Mouse (Mus musculus): ENCODE measurements around the gene Coq10b. TPM values are rescaled to one million over a fixed set of nuclear protein-coding genes. Genes with fewer than 3 reads are reported as not detected.

The Coq10b gene
- total RNA-seq, 1 experiment = 20.4 TPM

DNA sequence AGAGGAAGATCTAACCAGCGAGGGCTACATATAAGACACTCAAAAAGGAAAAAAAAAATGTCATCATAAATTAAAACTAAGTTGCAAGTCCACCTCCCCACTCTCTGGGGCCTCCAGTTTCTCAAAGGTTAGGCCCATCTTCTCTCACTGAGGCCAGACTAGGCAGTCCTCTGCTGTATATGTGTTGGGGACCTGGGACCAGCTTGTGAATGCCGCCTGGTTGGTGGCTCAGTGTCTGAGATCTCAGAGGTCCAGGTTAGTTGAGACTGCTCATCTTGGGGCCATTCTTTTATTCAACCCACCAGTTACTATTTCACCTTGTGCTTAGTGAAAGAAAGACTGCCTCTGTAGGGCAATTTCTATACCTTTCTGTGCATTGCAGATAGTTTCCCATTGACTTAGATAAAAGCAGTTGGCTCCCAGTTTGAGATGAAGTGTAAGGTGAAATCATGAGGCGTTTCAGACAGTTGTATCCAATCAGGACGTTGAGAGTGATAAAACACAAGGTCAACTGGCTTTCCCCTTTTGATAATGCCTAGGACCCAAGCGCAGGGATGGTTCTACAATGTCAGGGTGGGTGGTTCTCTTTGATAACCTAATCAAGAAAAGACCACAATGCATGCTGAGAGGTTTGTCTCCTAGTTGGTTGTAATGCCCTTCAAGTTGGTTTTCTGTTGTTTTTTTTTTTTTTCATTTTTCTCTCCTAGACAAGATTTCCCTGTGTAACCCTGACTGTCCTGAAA lies 23.3 kb downstream of the Coq10b start:
- H3K36me3 ChIP-seq (ENCODE audit: control insufficient read depth, insufficient read depth, low read length, poor library complexity, severe bottlenecking) = peaks cover 12% of the 10 kb centered on the region
- H3K9ac ChIP-seq (ENCODE audit: insufficient read depth, low read depth, low read length, poor library complexity, severe bottlenecking) = no peak overlapping the region
- no peaks in the 10 kb centered on the region for H3K9me3 ChIP-seq (ENCODE audit: control insufficient read depth, insufficient read depth, low read depth, low read length)

DNA sequence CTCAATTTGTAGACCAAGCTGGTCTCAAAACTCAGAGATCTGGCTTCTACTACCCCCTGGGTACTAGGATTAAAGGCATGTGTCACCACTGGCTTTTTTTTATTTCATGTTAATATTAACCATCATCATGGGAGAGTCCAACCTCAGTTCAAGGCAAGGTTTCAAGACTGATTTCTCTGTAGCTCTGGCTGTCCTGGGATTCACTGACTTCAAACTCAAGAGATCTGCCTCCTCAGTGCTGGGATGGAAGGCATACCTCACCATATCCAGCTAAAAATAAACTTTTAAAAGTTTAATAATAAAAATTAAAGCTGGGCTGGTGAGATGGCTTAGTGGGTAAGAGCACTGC lies 23.8 kb downstream of the Coq10b start:
- Histone ChIP-seq H3K27ac (ENCODE audit: insufficient read depth, low read depth, low read length, poor library complexity, severe bottlenecking) (no peak overlapping the region), H3K9me3 (ENCODE audit: control insufficient read depth, insufficient read depth, low read depth, low read length) (no peaks in the 10 kb centered on the region), H3K4me3 (ENCODE audit: insufficient read depth in 1 of 2, low read depth in 1 of 2, low read length in 2 of 2, poor library complexity in 1 of 2, severe bottlenecking in 1 of 2) (no peak overlapping the region), H3K4me1 (ENCODE audit: control insufficient read depth in 2 of 2, insufficient read depth in 2 of 2, low read length in 2 of 2, poor library complexity in 1 of 2) (peaks cover 0 to 2% of the 10 kb centered on the region in 2 experiments; a peak in 1 of 4 replicates), H3K9ac (ENCODE audit: insufficient read depth, low read depth, low read length, poor library complexity, severe bottlenecking) (no peak overlapping the region), H3K36me3 (ENCODE audit: control insufficient read depth, insufficient read depth, low read length, poor library complexity, severe bottlenecking) (peaks cover 14% of the 10 kb centered on the region)
- TF ChIP-seq ZNF384 (IDR thresholded peaks at IDR 0.05; ENCODE audit: low read depth, low read length) (no peak), HCFC1 (IDR thresholded peaks at IDR 0.05; ENCODE audit: borderline replicate concordance, insufficient read depth, low read length) (no peak), MAFK (IDR thresholded peaks at IDR 0.05; ENCODE audit: insufficient read depth, low read depth, low read length) (no peak), CHD2 (IDR thresholded peaks at IDR 0.05; ENCODE audit: low read depth, low read length) (no peak)
- no peak for DNase-seq (ENCODE audit: low read depth, low spot score)
- in situ Hi-C loops (cut with MboI; ENCODE audit: low sequenced_read_pairs in 2 of 2, unreplicated experiment in 2 of 2) = no loop called here

More for the DNA sequence above, 23.3 kb downstream of the Coq10b start:
- no peak overlapping the region for H3K4me3 ChIP-seq (ENCODE audit: insufficient read depth in 1 of 2, low read depth in 1 of 2, low read length in 2 of 2, poor library complexity in 1 of 2, severe bottlenecking in 1 of 2)
- no peak for TF ChIP-seq ZNF384 (IDR thresholded peaks at IDR 0.05; ENCODE audit: low read depth, low read length)
- no peak for TF ChIP-seq CHD2 (IDR thresholded peaks at IDR 0.05; ENCODE audit: low read depth, low read length)
- TF ChIP-seq ZC3H11A (IDR thresholded peaks at IDR 0.05; ENCODE audit: borderline replicate concordance, low read depth, low read length) = no peak
- TF ChIP-seq HCFC1 (IDR thresholded peaks at IDR 0.05; ENCODE audit: borderline replicate concordance, insufficient read depth, low read length) = no peak
- no peak for TF ChIP-seq MAFK (IDR thresholded peaks at IDR 0.05; ENCODE audit: insufficient read depth, low read depth, low read length)
- no peak overlapping the region for H3K27ac ChIP-seq (ENCODE audit: insufficient read depth, low read depth, low read length, poor library complexity, severe bottlenecking)
- peaks cover 0 to 2% of the 10 kb centered on the region in 2 experiments; a peak in 1 of 4 replicates for H3K4me1 ChIP-seq (ENCODE audit: control insufficient read depth in 2 of 2, insufficient read depth in 2 of 2, low read length in 2 of 2, poor library complexity in 1 of 2)
- DNase-seq (ENCODE audit: low read depth, low spot score) = no peak
- in situ Hi-C loops (cut with MboI; ENCODE audit: low sequenced_read_pairs in 2 of 2, unreplicated experiment in 2 of 2) = no loop called here

DNA sequence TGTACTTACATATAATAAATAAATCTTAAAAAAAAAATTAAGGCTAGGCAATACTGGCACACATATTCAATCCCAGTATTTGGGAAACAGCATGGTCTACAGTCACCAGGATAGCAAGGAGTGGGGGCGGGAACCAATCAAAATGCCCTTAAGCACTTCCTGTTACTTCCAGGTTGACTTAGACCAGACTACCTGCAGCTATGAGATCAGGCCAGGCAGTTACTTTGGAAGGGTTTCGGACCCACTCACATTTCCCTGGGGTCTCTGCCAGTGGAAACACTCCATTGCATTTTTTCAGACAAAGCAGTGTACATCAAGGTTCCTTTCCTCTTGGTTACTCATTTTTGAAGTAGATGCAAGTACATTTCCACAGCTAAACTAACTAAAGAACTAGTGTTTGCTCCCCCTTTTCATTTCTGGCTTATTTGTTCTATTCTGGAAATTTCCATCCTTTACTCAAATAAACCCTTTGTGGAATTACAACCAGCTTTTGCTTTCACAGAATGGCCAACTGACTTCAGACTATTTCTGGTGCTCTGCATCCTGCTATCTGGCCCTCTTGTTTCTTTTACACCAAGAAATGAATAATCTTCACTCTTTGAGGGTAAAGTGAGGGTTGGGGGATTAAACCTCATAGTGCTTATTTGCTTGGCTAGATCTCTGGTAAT lies 24.4 kb downstream of the Coq10b start:
- H3K9me3 ChIP-seq (ENCODE audit: control insufficient read depth, insufficient read depth, low read depth, low read length) = no peaks in the 10 kb centered on the region
- no peak for TF ChIP-seq MAFK (IDR thresholded peaks at IDR 0.05; ENCODE audit: insufficient read depth, low read depth, low read length)
- peak; percentile 50; the same call in 1 of the 2 replicates for TF ChIP-seq CHD2 (IDR thresholded peaks at IDR 0.05; ENCODE audit: low read depth, low read length)
- no peak for DNase-seq (ENCODE audit: low read depth, low spot score)
- no peak overlapping the region for H3K9ac ChIP-seq (ENCODE audit: insufficient read depth, low read depth, low read length, poor library complexity, severe bottlenecking)
- in situ Hi-C loops (cut with MboI; ENCODE audit: low sequenced_read_pairs in 2 of 2, unreplicated experiment in 2 of 2) = no loop called here
- peaks cover 17% of the 10 kb centered on the region for H3K36me3 ChIP-seq (ENCODE audit: control insufficient read depth, insufficient read depth, low read length, poor library complexity, severe bottlenecking)
- H3K4me3 ChIP-seq (ENCODE audit: insufficient read depth in 1 of 2, low read depth in 1 of 2, low read length in 2 of 2, poor library complexity in 1 of 2, severe bottlenecking in 1 of 2) = no peak overlapping the region
- no peak overlapping the region for H3K27ac ChIP-seq (ENCODE audit: insufficient read depth, low read depth, low read length, poor library complexity, severe bottlenecking)
- H3K4me1 ChIP-seq (ENCODE audit: control insufficient read depth in 2 of 2, insufficient read depth in 2 of 2, low read length in 2 of 2, poor library complexity in 1 of 2) = peaks cover 0 to 2% of the 10 kb centered on the region in 2 experiments; a peak in 1 of 4 replicates

DNA sequence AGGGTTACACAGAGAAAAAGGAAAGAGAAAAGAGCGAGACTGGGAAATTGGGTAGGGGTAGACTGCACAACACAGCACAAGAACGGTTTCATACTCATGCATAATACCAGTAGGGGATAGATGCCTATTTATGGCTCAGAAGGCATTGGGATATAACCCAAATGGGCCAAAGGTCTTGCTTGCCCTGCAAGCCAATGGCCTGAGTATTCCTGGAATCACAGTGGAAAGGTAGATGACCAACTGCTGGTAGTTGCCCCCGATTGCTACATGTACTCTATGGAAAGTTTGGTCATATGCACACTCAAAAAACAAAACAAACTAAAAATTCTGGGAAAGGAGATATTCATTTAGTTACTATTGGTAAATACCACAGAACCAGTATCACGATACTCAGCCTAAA lies 27.1 kb downstream of the Coq10b start:
- DNase-seq (ENCODE audit: low read depth, low spot score) = no peak
- Histone ChIP-seq H3K4me1 (ENCODE audit: control insufficient read depth in 2 of 2, insufficient read depth in 2 of 2, low read length in 2 of 2, poor library complexity in 1 of 2) (peaks cover 0 to 2% of the 10 kb centered on the region in 2 experiments; a peak in 2 of 4 replicates), H3K9ac (ENCODE audit: insufficient read depth, low read depth, low read length, poor library complexity, severe bottlenecking) (no peak overlapping the region), H3K27ac (ENCODE audit: insufficient read depth, low read depth, low read length, poor library complexity, severe bottlenecking) (no peak overlapping the region), H3K36me3 (ENCODE audit: control insufficient read depth, insufficient read depth, low read length, poor library complexity, severe bottlenecking) (peaks cover 35% of the 10 kb centered on the region), H3K4me3 (ENCODE audit: insufficient read depth in 1 of 2, low read depth in 1 of 2, low read length in 2 of 2, poor library complexity in 1 of 2, severe bottlenecking in 1 of 2) (no peak overlapping the region), H3K9me3 (ENCODE audit: control insufficient read depth, insufficient read depth, low read depth, low read length) (no peaks in the 10 kb centered on the region)
- in situ Hi-C loops (cut with MboI; ENCODE audit: low sequenced_read_pairs in 2 of 2, unreplicated experiment in 2 of 2) = no loop called here
- no peak for TF ChIP-seq ZC3H11A (IDR thresholded peaks at IDR 0.05; ENCODE audit: borderline replicate concordance, low read depth, low read length)
- TF ChIP-seq ZNF384 (IDR thresholded peaks at IDR 0.05; ENCODE audit: low read depth, low read length) = no peak
- TF ChIP-seq CHD2 (IDR thresholded peaks at IDR 0.05; ENCODE audit: low read depth, low read length) = no peak
- no peak for TF ChIP-seq HCFC1 (IDR thresholded peaks at IDR 0.05; ENCODE audit: borderline replicate concordance, insufficient read depth, low read length)
- TF ChIP-seq MAFK (IDR thresholded peaks at IDR 0.05; ENCODE audit: insufficient read depth, low read depth, low read length) = no peak
